Mouse (Mus musculus): ENCODE data around the gene Ino80. TPM values are rescaled to one million over a fixed set of nuclear protein-coding genes. Genes with fewer than 3 reads are reported as not detected.

The Ino80 gene
- polyA plus RNA-seq, 1 experiment from 2014 or later: 4.3 TPM

- H3K36me3 ChIP-seq: peaks cover 86% of the 10 kb centered on the region
- WGBS: 76% methylated on average over 9 of the region's 9 CpGs
- ATAC-seq (ENCODE audit: borderline replicate concordance, extremely low read depth, low FRiP score, low TSS enrichment): no peak
- no peaks in the 10 kb centered on the region for H3K9me3 ChIP-seq
- H3K9ac ChIP-seq: no peak overlapping the region
- H3K4me1 ChIP-seq: no peaks in the 10 kb centered on the region
- no peaks in the 10 kb centered on the region for H3K27me3 ChIP-seq
- H3K4me2 ChIP-seq: no peak overlapping the region
- peak overlapping the region; percentile 33; the same call in 1 of the 2 replicates for H3K27ac ChIP-seq
- H3K4me3 ChIP-seq: no peak overlapping the region
Observed at GRCm38 (mm10) chr2:119377286-119377685, 100.2 kb downstream of the Ino80 start.

DNA sequence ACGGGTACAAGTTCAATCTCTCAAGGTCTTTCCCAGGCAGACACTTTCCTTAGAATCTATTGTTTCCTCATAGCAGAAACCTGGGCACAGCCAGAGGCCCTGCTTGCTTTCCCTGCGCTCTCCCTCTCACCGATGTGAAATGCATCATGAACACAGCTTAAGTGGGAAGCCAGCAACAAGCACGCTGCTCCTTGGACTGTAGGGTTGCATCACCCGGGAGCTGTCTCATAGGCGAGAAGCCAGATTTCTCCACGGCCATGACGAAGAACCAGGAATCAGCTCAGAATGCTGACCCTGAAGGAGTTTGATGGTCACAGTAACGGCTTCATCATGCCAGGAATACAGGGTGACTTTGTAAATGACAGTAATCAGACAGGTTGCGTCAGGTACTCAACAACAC is 107.4 kb downstream of the Ino80 start:
- Histone ChIP-seq H3K27ac (no peak overlapping the region), H3K9me3 (no peaks in the 10 kb centered on the region), H3K27me3 (no peaks in the 10 kb centered on the region), H3K4me1 (no peaks in the 10 kb centered on the region), H3K36me3 (peaks cover 41% of the 10 kb centered on the region), H3K4me3 (no peak overlapping the region), H3K9ac (no peak overlapping the region), H3K4me2 (no peak overlapping the region)
- no peak for ATAC-seq (ENCODE audit: borderline replicate concordance, extremely low read depth, low FRiP score, low TSS enrichment)
- 91% methylated on average over 10 of the region's 10 CpGs for WGBS

- H3K36me3 ChIP-seq: peaks cover 14% of the 10 kb centered on the region
- H3K9ac ChIP-seq: no peak overlapping the region
- H3K27me3 ChIP-seq: no peaks in the 10 kb centered on the region
- no peak overlapping the region for H3K4me3 ChIP-seq
- H3K27ac ChIP-seq: no peak overlapping the region
- 66% methylated on average over 3 of the region's 3 CpGs for WGBS
- H3K4me2 ChIP-seq: no peak overlapping the region
- ATAC-seq (ENCODE audit: borderline replicate concordance, extremely low read depth, low FRiP score, low TSS enrichment): no peak
- H3K4me1 ChIP-seq: no peaks in the 10 kb centered on the region
- no peaks in the 10 kb centered on the region for H3K9me3 ChIP-seq
Observed at GRCm38 (mm10) chr2:119367346-119367745, 110.1 kb downstream of the Ino80 start.

DNA sequence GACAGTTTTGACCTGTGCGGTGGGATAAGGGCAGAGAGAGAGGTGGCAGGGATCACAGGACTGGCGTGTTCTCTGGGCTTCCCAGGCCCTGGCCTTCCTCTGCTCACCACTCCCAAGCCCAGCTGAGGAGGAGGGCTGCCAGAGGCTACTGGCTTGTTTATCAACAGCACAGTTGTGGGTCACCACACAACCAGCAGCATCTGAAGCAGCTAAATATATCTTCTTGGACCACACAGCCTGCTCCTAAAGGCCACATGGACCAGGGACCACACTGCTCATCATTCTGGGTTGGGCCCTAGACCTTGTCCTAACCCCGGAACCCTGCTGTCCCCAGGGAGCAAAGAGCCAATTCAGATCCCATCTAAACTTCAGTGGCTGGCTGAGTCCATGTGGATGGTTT is 112.5 kb downstream of the Ino80 start:
- Histone ChIP-seq H3K4me2 (no peak overlapping the region), H3K27me3 (no peaks in the 10 kb centered on the region), H3K9ac (no peak overlapping the region), H3K27ac (no peak overlapping the region), H3K4me1 (no peaks in the 10 kb centered on the region), H3K9me3 (peaks cover 6% of the 10 kb centered on the region; the same call in 1 of the 2 replicates), H3K4me3 (no peak overlapping the region), H3K36me3 (peaks cover 4% of the 10 kb centered on the region; the same call in 1 of the 2 replicates)
- 73% methylated on average over 3 of the region's 3 CpGs for WGBS
- no peak for ATAC-seq (ENCODE audit: borderline replicate concordance, extremely low read depth, low FRiP score, low TSS enrichment)

- H3K36me3 ChIP-seq: no peaks in the 10 kb centered on the region
- 62% methylated on average over 2 of the region's 2 CpGs for WGBS
- H3K27ac ChIP-seq: no peak overlapping the region
- H3K9ac ChIP-seq: no peak overlapping the region
- no peak overlapping the region for H3K4me3 ChIP-seq
- H3K27me3 ChIP-seq: no peaks in the 10 kb centered on the region
- H3K4me2 ChIP-seq: no peak overlapping the region
- H3K9me3 ChIP-seq: peaks cover 6% of the 10 kb centered on the region; the same call in 1 of the 2 replicates
- H3K4me1 ChIP-seq: no peaks in the 10 kb centered on the region
- no peak for ATAC-seq (ENCODE audit: borderline replicate concordance, extremely low read depth, low FRiP score, low TSS enrichment)
Observed at GRCm38 (mm10) chr2:119359721-119360291, 117.7 kb downstream of the Ino80 start.

- WGBS: 84% methylated on average over 6 of the region's 6 CpGs
- Histone ChIP-seq H3K27me3 (no peaks in the 10 kb centered on the region), H3K4me1 (no peaks in the 10 kb centered on the region), H3K4me2 (no peak overlapping the region), H3K4me3 (no peak overlapping the region), H3K9ac (no peak overlapping the region), H3K9me3 (peaks cover 6% of the 10 kb centered on the region; the same call in 1 of the 2 replicates), H3K36me3 (no peaks in the 10 kb centered on the region), H3K27ac (no peak overlapping the region)
- ATAC-seq (ENCODE audit: borderline replicate concordance, extremely low read depth, low FRiP score, low TSS enrichment): no peak
Observed at GRCm38 (mm10) chr2:119358249-119358648, 119.2 kb downstream of the Ino80 start.

GRCm38 (mm10) chr2:119356805-119357204 is 120.7 kb downstream of the Ino80 start:
- H3K36me3 ChIP-seq: no peaks in the 10 kb centered on the region
- peaks cover 6% of the 10 kb centered on the region; the same call in 1 of the 2 replicates for H3K9me3 ChIP-seq
- no peaks in the 10 kb centered on the region for H3K4me1 ChIP-seq
- no peak overlapping the region for H3K9ac ChIP-seq
- no peak overlapping the region for H3K4me3 ChIP-seq
- H3K27ac ChIP-seq: no peak overlapping the region
- ATAC-seq (ENCODE audit: borderline replicate concordance, extremely low read depth, low FRiP score, low TSS enrichment): no peak
- WGBS: 76% methylated on average over 5 of the region's 5 CpGs
- H3K27me3 ChIP-seq: peaks cover 3% of the 10 kb centered on the region; the same call in 1 of the 2 replicates
- no peak overlapping the region for H3K4me2 ChIP-seq

DNA sequence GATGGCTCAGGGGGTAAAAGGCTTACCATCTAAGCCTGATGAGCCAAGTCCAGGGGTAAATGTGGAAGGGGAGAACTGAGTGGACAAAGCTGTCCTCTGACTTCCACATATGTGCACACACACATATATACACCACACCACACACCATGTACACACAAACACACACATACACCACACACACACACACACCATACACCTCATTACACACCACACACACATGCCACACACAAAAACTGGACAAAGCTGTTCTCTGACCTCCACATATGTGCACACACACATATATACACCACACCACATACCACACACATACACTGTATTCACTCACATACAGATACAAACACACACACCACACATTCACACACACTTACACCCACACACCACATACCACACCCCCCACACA is 121.2 kb downstream of the Ino80 start:
- Histone ChIP-seq H3K9me3 (peaks cover 2% of the 10 kb centered on the region; the same call in 1 of the 2 replicates), H3K36me3 (no peaks in the 10 kb centered on the region), H3K4me1 (0 out of 2 replicates have a peak, but pooled peaks cover 4% of the 10 kb centered on the region), H3K27me3 (peaks cover 8% of the 10 kb centered on the region; the same call in 1 of the 2 replicates), H3K9ac (no peak overlapping the region), H3K4me2 (no peak overlapping the region), H3K4me3 (no peak overlapping the region), H3K27ac (no peak overlapping the region)
- ATAC-seq (ENCODE audit: borderline replicate concordance, extremely low read depth, low FRiP score, low TSS enrichment): no peak

- Histone ChIP-seq H3K4me2 (no peak overlapping the region), H3K27me3 (peaks cover 14% of the 10 kb centered on the region), H3K27ac (no peak overlapping the region), H3K9ac (no peak overlapping the region), H3K9me3 (no peaks in the 10 kb centered on the region), H3K4me3 (no peak overlapping the region), H3K4me1 (peaks cover 10% of the 10 kb centered on the region), H3K36me3 (no peaks in the 10 kb centered on the region)
- 25% methylated on average over 7 of the region's 7 CpGs for WGBS
- no peak for ATAC-seq (ENCODE audit: borderline replicate concordance, extremely low read depth, low FRiP score, low TSS enrichment)
Observed at GRCm38 (mm10) chr2:119355651-119356050, 121.8 kb downstream of the Ino80 start.

GRCm38 (mm10) chr2:119355089-119355488 is 122.4 kb downstream of the Ino80 start:
- Histone ChIP-seq H3K4me2 (no peak overlapping the region), H3K9me3 (no peaks in the 10 kb centered on the region), H3K27ac (no peak overlapping the region), H3K36me3 (no peaks in the 10 kb centered on the region), H3K27me3 (peaks cover 20% of the 10 kb centered on the region), H3K4me1 (peaks cover 14% of the 10 kb centered on the region), H3K4me3 (no peak overlapping the region), H3K9ac (no peak overlapping the region)
- WGBS: 88% methylated on average over 3 of the region's 3 CpGs
- no peak for ATAC-seq (ENCODE audit: borderline replicate concordance, extremely low read depth, low FRiP score, low TSS enrichment)

GRCm38 (mm10) chr2:119353707-119354106 is 123.8 kb downstream of the Ino80 start:
- no peak for ATAC-seq (ENCODE audit: borderline replicate concordance, extremely low read depth, low FRiP score, low TSS enrichment)
- Histone ChIP-seq H3K9ac (no peak overlapping the region), H3K4me1 (peaks cover 14% of the 10 kb centered on the region), H3K4me3 (no peak overlapping the region), H3K4me2 (no peak overlapping the region), H3K27ac (no peak overlapping the region), H3K36me3 (no peaks in the 10 kb centered on the region), H3K27me3 (peaks cover 24% of the 10 kb centered on the region), H3K9me3 (no peaks in the 10 kb centered on the region)
- 79% methylated on average over 8 of the region's 8 CpGs for WGBS

DNA sequence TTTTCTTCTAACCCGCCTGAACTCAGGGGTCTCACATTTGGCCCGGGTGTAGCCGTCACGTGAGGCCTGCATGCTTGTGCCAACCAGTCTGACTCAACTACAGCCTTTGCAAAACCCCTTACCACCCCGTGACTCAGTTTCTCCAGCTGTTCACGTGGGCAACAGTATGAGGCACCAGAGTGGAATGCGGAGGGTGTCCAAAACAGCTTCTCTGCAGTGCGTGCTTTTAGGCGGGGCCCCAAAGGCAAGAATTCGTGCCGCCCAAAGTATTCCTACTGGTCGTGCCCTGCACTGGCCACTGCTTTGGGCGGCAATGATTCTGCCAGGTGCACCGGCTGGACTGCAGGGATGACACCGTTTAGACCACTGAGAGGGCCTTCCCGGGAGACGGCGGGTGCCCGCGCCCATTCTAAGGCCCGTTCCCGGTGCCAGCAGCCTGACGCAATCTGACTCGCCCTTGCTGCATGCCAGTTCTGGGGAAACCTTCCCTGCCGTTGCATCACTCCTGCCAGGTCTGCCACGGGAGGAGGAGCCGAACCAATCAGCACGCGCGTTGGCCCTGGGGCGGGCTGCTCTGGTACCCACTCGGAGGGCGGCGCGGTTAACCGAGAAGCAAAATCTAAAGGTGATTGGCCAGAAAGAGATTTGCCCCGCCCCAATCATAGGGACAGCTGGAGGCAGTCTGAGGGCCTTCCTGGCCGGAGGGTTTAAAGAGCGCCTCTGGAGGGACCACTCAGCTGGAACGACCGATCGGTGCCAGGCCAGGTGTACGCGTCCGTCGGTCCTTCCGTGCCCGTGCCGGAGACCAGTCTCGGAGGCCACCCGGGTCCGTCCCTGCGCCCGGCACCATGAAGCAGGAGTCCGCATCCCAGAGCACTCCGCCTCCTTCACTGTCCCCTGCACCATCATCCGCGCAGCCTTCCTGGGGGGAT is 126.7 kb downstream of the Ino80 start, which contains the start of gene Chac1:
Gene Chac1, plus strand, starts transcription at position 675 of the 932 bp plus-strand sequence.
- Histone ChIP-seq H3K27ac (no peak within 1 kb of the TSS), H3K9me3 (no peaks in the 10 kb centered on the region), H3K4me2 (peak within 1 kb of the TSS; percentile 89), H3K27me3 (peaks cover 24% of the 10 kb centered on the region), H3K4me1 (peaks cover 14% of the 10 kb centered on the region), H3K36me3 (no peaks in the 10 kb centered on the region), H3K9ac (peak within 1 kb of the TSS; percentile 41), H3K4me3 (peak within 1 kb of the TSS; percentile 50)
- WGBS: 5% methylated on average over 58 of the region's 58 CpGs
- peak; percentile 92 for ATAC-seq (ENCODE audit: borderline replicate concordance, extremely low read depth, low FRiP score, low TSS enrichment)

Measured in lung, embryonic 15.5 days (tissue).